Mouse (Mus musculus) induced T-regulatory cell, adult 2 months (primary cell): Measurements from ENCODE around the gene D11Wsu47e.

Experiments
- DNase-seq: peaks from one replicate; pipeline ENCODE4 v3.0.0-alpha.2; 2012; ENCODE audit warnings: low read depth

D11Wsu47e gene

DNA sequence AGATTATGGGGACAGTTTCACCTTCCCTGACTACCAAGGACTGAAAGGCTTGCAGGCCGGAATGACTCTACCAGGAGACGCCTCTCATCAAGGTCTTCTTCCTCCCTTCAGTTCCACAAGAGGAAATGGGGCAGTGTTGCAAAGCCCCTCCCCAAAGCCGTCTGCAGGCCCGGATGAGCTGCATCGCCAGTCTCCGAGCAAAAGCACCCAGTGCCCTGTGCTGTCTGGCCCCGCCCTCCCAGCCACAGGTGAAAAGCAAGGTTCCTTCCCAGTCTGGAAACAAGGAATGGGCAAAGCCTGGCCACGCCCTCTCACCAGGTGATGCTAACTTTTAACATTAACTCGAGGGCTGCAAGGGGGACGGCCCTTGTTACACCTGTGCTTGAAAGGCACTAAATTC is 17.6 kb upstream of the D11Wsu47e start:
- DNase-seq: peak; percentile 52

DNA sequence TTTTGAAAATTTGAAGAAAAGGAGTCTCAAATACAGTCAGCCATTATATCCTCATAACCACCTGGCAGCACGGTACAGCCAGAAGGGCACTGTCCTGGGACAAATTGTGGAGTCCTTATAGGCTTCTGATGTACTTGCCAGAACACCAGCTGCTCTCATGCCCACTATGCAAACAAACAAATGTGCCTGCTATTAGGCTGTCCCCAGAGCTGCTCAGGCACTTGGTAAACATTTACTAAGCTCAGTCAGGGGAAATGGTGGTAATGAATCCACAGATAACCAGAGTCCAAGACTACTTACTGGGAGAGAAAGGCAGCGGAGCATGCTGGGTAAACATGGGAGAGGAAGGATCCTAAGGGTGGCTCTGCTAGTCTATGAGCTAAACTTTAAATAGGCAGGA is 17.1 kb upstream of the D11Wsu47e start:
- no peak for DNase-seq

DNA sequence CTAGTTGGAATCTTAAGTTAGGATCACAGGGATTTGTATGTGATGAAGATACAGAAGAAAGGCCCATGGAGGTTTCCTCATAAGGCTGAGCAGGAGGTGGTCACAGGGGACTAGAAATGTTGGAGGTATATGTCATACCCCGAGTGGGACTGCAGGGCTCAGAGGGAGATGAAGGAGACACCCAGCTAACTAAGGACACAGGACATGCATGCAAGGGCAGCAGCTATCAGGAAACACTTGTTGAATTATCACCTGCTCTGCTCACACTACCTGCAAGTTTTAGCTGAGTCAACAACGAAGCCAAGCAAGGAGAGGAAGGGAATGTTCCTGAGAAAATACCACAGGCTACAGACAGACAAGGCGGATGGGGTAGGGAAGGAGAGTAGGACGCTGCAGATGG is 16.5 kb upstream of the D11Wsu47e start:
- DNase-seq: no peak

DNA sequence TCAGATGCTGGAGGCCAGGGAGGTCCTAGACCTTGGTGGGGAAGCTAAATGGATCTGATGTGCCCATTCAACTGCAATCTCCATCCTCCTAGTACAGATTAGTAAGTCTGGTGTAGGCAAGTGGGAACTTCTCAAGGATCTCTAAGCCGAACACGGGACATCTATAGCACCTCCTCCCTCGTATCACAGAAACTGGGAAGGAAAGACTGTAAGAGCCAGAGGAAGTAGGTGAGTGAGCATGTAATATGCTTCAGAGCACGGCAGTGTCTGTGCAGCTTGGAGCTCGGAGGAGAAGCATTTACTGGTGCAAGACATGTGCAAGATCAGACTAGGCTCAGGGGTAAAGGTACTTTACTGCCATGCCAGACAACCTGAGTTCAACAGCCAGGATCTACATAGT is 15.4 kb upstream of the D11Wsu47e start:
- DNase-seq: no peak

DNA sequence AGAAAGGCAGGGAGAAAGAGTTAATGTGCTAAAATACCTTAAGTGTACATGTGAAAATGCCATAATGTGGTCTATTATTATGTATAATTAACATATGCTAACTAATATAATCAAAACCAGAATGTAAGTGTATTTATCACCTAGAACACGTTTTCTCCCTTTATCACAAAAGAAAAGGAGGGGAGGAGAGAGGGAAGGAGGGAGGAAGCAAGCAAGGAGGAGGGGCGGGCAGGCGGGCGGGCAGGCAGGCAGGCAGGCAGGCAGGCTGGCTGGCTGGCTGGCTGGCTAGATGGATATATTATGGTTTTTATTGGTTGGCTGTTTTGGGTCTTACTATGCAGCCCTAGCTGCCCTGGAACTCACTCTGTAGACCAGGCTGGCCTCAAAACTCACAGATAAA is 14.5 kb upstream of the D11Wsu47e start:
- no peak for DNase-seq

DNA sequence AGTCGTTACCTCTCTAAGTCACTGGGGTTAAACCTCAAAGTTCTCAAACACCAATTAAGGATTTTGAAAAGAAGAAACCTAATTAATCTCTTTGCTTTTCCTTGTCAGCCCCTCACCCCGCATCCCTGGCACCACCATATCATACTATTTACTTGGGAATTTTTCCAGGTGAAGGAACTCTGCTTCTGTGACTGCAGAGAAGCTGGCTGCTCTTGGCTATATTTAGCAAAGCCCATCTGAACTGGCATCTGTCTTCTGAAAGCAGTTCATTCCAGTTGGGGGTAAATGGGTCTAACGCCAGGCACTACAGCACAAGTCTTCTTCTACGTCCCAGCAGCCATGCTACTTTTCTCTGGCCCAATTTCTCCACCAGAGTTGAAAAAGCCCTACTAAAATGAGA is 10.6 kb upstream of the D11Wsu47e start:
- DNase-seq: no peak

DNA sequence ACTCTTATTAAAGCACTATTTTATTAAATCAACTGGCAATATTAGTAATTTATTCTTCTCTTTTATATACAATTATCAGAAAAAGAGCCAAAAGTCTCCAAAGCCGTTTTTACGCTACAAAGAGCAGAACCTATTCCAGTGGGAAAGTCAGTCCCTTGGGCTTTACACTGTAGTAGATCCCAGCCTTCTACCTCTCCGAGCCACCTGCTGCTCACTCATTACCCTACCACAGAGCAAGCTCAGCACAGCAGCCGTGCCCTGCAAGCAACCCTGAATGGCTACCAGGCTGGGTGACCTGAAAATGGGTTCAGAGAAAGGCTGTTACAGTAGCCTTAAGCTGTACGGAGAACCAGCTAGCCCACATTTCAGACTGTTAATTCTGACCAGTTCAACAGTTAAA is 9.6 kb upstream of the D11Wsu47e start:
- no peak for DNase-seq

DNA sequence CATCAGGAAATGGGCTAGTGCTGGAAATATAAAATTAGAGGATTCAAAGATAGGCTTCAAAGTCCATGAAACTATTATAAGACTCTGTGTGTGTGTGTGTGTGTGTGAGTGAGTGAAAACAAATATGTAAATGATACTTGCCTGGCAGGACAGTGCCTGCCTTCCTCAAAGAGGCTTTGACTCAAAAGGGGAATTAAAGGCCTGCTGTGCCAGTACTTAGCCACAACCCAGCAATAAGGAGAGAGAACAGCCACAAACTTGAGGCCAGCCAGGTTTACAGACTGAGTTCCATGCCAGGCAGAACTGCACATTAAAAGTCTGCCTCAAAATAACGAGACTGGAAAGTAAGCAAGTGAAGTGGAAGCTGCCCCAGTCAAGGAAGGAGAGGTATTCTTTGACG is 7.4 kb upstream of the D11Wsu47e start:
- DNase-seq: no peak

DNA sequence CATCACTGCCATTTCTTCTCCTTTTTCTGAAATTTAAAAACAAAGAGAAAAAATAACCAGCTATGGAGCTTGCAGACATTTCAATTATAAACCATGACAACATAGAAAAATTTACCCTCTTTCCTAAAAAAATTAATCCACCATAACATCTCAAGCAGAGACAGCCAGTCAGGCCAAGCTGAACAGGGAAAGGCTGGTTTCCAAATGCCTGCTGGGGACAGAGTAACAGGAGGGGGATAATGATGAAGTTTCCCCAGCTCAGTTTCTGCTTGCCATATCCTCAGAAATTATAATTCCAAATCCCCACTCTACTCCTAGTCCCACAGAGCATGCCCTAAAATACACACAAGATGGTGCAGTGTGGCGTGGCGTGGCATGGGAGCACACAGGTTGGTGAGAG is 6.8 kb upstream of the D11Wsu47e start:
- no peak for DNase-seq

DNA sequence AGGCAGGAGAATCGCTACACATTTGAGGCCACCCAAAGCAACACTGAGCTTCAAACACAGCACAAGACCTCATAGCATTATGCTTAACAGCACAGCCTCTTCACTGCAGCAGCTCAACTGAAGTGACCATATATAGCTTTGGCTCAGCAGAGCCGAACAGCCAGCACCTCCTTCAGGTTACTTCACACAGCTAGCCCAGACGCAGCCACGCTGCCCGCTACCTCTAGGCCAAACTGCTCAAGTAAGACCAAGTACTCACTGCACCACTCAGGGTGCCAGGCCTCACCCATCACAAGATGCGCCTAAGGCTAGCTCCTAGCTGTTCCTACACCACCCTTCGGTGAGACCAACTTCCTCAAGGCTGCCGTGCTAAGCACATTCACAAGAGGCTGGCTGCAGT is 5.8 kb upstream of the D11Wsu47e start:
- DNase-seq: no peak

DNA sequence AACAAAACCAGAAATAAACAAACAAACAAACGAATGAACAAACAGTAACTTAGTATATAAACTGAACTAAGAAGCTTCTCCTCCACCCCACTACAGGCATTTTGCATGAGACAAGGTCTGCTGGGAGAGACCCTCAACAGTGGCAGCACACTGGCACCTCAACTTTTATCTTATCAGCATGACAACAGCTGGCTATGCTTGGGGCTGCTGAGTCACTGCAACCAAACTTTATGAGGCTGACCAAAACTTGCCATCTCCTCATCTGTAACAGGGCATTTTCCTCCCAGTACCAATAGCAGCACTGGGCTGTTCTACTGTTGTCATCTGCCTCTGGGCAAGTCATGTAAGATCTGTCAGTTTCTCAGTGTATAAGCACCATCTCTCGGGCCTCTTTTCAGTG is 3.3 kb upstream of the D11Wsu47e start:
- DNase-seq: no peak

DNA sequence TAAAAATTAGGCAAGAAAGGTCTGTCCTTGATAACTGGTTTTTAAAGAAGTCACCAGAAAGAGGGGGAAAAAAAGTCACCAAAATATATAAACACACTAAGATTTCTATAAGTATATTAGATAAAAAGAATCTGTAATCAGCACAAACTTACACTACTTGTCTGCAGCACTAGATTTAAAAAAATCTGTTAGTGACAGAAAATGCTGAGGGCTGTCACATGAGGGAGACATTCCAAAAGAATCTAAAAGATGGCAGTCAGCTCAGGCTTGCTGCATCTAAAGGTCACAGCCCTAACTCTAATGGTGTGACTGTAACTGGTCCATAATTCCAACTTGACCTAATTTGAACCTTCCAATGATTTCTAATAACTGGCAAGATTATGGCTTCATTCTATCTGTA is 2.2 kb upstream of the D11Wsu47e start:
- DNase-seq: no peak

DNA sequence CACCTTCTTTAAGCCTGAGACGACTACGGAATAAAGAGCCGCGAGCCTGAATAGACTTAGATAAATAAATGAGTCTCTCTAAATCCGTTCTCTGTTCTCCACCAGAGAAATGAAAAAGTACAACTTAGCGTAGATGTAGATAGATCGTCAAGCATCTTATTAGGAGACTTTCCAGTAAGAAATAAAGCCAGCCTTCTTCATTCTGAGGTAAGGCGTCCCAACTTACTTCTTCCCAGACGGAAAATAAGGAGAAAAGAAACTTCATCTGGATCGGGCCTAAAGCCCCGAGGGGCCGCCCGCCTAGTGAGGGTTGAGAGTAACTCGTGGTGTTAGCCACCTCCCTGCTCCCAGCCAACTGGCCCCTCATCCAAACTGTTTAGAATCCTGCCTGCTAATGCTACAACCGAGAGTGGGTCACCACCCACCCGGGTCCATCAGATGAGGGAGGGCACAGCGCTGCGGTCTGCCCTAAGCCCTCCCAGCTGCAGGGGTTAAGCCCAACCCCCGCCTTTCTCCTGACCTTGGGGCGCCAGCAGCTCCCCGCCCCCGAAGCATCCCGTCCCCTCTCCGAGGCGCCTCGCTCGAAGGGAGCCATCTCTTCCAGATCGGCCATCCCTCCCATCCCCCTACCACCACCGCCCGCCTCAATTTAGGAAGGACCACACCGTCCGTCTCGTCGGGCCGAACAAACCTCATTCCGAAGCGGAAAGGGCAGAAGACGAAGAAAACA is 1.1 kb upstream of the D11Wsu47e start:
- peak; percentile 69 for DNase-seq

DNA sequence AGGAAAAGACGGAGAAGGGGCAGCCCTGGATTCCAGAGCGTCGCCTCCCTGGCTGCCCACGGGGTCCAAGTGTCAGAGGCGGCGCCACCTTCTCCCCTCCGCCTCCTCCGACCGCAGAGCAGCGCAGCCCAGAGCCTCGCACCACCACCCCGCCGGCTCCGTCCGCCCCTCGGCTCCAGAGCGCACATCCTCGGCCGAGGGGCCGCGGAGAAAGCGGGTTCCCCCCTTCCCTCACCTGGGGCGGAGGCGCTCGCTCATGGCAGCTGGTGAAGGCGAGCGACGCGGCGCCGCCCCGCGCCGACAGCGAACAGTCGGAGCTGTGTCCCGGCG is 620 bp upstream of the D11Wsu47e start:
- DNase-seq: no peak

DNA sequence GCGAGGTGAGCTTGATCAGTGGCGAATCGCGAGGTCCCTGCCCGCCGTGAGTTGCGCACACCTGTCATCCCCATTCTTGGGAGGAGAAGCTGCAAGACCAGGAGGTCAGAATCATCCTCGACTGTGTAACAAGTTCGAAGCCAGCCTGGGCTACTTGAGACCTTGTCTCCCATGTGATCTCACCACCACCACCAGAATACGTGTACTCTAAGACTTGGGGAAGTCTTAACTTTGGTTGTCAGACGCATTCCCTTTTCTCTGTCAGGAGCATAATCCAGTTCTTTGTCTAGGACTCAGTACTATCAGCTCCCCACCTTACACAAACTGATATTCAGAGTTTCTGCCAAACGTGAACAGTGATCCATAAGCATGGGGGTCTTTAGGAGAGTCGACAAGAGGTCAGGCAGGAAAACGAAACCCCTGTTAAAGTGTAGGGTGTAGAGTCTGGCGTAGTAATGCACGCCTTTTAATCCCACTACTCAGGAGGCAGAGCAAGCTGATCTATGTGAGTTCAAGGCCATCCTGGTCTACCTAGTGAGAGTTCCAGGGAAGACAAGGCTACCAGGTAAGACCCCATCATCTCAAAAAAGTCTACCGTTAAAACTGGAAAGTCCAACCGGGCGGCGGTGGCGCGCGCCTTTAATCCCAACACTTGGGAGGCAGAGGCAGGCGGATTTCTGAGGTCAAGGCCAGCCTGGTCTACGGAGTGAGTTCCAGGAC is 655 bp downstream of the D11Wsu47e start:
- no peak for DNase-seq

DNA sequence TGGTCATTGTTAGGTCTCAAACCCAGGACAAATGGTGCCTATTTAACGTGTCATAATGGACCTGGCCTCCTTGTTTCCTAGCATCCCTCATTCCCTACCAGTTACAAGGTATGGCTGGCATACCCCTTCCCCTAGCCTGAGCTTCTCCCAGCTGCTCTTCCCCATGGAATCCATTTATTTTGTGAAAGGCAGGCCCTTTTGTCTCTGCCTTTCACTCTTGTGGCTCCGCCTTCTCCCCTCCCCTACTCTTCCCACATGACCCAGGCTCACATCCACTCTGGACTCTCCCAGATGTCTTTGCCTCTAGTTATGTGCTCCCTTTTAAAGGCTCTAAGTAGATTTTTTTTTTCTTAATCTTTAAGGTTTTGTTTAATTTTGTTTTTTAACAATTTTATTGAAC is 2.8 kb downstream of the D11Wsu47e start:
- no peak for DNase-seq

DNA sequence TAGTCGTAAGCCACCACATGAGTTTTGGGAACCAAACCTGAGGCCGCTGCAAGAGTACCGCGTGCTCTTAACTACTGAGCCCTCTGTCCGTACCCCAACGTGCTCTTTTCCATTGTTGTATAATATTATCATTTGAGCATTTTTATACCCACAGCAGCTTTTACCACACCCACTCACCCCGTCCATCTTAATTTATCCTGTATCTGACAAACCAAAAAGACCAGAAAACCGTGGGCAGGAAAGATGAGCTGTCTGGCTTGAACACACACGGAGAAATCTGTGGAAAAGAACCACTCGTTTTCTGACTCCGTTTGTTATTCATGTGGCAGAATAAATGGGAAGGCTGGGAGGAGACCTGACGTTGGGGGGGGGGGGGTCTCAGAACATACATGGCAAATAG is 6.3 kb downstream of the D11Wsu47e start:
- DNase-seq: no peak

DNA sequence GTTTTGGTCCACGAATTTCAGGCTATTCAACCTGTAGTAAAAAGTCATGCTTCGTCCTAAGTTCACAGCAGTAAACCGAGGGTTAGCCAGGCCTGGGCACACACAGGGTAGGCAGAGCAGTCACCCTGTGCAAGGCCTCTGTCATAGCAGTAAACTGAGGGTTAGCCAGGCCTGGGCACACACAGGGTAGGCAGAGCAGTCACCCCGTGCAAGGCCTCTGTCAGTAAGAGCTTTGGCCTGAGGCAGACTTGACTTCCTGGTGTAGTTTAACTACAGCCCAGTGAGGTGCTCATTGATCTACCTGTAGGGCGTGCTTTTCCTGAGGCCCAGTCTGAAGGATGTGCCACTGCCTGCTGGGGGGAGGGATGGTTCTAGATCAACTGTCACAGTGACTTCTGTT is 7.1 kb downstream of the D11Wsu47e start:
- no peak for DNase-seq

DNA sequence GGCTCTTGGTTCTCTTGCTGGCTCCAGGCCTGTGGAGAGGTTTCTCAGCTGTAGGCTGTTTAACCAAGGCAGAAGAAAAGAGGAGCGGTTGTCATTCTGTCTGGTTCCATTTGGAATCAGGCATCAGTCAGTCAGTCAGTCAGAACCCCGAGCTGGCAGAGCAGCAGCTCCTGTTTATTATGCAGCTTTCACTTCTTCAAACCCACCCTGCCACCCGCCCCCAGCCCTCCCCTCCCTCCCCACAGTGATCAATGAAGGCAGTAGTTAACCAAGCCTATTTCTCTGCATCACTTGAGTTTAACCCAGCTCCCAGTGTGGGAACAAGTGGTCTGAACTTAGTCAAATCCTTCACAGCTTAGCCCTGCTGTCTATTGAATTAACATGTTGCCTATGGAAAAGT is 7.6 kb downstream of the D11Wsu47e start:
- no peak for DNase-seq

DNA sequence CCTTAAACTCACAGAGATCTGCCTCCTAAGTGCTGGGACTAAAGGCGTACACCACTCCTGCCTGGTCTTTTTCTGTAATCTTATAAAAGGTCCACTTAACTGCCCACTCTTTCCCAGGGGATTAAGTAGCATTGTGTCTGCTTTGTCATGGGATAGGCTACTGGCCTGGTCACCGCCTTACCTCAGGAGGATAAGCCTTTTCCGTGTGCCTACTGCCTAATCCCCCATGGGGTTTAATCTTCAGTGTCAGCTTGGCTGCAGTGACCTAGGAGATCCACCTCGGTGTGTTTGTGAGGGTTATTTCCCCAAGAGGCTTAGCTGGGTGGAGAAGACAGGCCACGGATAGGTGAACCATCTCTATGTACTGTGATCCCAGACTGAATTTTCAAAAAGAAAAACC is 13.4 kb downstream of the D11Wsu47e start:
- no peak for DNase-seq

DNA sequence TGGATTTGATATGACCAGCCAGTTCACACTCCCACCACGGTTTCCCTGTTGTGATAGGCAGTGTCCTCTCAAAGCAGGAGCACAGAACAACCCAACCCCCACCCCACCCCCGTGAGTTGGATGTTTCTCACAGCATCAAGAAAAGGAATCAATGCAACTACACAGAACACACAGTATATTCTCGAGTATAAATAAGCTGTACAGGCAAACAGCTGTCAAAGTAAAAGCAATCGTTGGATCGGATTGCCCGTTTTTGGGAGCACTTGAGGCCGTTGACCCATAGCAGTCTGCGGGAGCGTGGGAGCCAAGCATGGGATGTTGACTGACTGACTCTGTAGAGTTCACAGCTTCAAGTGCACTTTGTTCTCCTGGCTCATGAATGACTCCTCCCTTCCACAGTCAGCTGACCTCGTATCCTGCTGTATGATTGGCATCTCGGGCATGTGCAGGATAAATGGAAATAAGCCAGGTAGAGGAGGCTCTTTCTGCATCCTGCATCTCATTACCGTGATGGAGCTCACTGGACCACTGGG is 13.9 kb downstream of the D11Wsu47e start:
- DNase-seq: no peak

DNA sequence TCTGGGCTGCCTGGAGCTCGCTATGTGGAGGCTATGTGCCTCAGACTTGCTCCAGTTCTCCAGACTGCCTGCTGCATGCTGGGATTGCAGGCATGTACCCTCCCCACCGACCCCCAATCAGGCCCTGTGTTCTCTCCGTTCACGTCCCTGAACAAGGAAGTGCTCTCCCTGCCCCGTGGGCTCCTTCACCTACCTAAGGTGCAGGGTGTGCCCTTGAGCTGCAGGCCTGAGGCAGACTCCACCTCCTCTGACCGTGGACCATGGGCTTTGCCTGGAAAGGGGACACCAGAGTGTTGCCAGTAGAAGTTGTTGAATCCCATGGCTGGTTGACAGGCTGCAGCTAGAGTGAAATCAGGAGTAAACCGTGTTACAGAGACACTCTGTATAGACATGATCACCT is 15.4 kb downstream of the D11Wsu47e start:
- DNase-seq: no peak

DNA sequence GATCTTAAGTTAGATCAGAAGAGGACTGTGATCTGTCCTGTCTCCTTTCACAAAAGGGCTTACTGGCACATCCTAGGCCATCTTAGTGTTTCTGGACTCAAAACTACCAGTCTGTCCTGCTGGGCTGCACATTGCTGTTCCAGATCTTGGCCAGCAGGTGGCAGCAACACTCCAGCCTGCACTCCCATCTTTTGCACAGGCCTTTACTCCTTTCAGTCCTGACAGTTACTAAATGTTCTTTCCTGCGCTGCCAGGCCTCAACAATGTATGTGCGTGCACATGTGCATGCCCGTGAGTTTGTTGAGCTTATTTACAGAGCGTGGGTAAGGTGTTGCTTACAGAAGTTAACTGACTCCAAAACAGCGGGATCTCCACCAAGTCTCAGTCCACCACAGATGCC is 19.5 kb downstream of the D11Wsu47e start:
- DNase-seq: peak; percentile 79
